Mouse (Mus musculus) brain, embryonic 14.5 days (tissue): Measurements from ENCODE around the gene Fbxo47. TPM values are rescaled to one million over a fixed set of nuclear protein-coding genes. Genes with fewer than 3 reads are reported as not detected.
"Not testable (repeated sequence)": the region's sequence is repeated elsewhere in the genome, so short reads cannot be mapped to it uniquely, and the experiment has no call there.

ENCODE experiments used
- DNase-seq: peaks from one replicate; pipeline ENCODE4 v3.0.0-alpha.2; 2011; ENCODE audit warnings: low read depth
- CTCF ChIP-seq: fragments of 200-500 bp; IDR thresholded peaks from 2 replicates; pipeline ENCODE4 v1.5.1; 2012; ENCODE audit warnings: inconsistent platforms, mild to moderate bottlenecking, moderate library complexity, borderline replicate concordance; ENCODE audit not compliant: insufficient read depth, insufficient read length; ENCODE audit errors: extremely low read depth
- POLR2A ChIP-seq: fragments of 200-500 bp; IDR thresholded peaks from 2 replicates; pipeline ENCODE4 v1.6.1; 2012; ENCODE audit warnings: mild to moderate bottlenecking, inconsistent platforms, borderline replicate concordance; ENCODE audit not compliant: poor library complexity, insufficient read depth, insufficient read length, severe bottlenecking; ENCODE audit errors: extremely low read depth
- polyA plus RNA-seq: library from polyadenylated mRNA; depleted of rRNA; stranded (reverse); fragments of >200 nt; gene quantifications from 2 replicates; pipeline ENCODE4 v1.2.3, GENCODE M21; 2012

Fbxo47 gene
- polyA plus RNA-seq, 1 experiment, result 0.90 TPM

DNA sequence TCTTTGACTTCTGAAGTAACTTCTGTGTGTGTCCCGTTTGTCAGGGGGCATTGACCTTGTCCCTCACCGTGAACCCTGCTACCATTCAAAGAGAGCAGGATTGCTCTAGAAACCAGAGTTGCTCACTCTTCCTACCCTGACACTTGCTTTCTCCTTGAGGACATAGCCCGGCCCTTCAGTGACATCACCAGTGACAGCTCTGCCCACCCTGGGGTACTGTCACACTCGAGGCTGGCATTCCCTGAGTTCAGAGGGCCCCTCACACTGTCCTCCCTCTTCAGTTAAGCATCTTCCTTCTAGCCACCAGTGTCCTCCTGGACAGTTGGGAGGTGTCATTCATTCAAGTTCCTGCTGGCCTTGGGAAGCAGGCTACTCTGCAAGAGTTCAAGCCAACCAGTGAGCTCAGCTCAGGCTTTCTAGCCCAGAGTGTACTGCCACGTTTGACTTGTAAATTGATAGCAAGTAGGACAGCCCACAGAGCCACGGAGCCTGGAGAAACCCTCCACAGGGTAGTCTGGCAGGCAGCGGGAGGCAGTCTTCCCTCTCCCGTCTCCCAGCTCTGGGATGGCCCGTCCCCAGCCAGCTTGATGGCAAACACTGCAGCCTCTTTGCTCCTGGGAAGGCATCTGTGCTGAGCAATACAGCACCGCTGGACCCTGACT is 45.0 kb downstream of the Fbxo47 start:
- no peak for DNase-seq
- TF ChIP-seq CTCF, result no peak
- TF ChIP-seq POLR2A, result no peak

DNA sequence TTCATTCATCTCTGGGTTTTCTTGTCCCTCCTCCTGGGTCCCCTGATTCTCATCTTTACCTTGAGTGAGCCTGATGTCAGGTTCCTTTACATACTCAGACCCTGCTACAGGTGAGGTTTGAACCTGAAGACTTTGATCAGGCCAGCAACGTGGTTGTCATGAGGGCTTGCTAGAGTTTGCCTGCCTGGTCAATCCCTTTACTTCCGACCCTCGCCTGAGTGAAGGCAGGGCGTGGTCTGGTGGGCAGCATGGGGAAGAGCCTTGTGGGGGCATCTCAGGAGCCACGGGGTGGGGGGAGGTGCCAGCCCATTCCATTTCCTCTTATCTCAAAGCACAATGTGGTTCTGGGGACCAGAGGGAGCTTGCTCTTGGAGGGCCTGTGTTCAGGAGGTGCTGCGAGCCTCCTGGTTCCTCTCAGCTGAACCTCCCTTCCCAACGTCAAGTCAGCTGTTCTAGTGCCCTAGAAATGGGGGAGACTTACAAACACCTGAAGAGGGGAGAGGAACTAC is 46.3 kb downstream of the Fbxo47 start:
- TF ChIP-seq POLR2A (no peak), CTCF (no peak)
- DNase-seq, result no peak

DNA sequence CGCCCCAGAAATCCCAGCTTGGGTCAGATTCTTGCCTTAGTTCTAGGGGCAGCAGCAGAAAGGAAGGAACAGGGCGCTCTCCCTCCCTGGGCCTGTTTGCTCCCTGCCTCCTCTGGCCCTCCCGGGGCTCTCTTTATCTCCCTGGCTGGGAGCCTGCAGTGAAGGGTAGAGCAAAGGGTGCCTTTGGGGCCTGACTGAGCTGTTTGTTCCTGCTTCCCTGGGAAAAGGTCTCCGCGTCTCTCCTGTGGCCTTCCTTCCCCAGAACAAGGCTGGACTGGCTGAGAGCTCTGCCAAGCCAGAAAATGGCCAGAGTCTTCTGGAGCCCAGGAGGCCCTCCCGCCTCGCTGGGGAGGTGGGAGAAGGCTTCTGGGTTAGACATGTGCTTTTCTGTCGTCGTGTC is 46.9 kb downstream of the Fbxo47 start:
- DNase-seq, result not testable (repeated sequence)

DNA sequence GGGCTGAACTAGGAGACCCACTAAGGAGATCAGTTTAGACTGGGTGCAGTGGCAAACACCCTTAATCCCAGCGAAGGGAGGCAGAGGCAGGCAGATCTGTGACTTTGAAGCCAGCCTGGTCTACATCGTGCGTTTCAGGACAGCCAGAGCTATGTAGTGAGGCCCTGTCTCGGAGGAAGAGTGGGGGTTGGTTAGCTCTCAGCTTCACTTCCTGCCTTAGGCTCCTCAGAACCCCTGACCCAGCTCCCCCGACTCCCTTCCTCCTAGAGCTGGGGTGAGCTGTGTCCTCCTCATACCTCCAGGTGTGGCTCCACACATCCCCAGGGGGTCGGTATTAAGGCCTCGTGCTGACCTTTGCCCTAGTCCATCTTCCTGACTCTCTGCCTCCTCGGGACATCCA is 47.4 kb downstream of the Fbxo47 start:
- DNase-seq, result no peak

DNA sequence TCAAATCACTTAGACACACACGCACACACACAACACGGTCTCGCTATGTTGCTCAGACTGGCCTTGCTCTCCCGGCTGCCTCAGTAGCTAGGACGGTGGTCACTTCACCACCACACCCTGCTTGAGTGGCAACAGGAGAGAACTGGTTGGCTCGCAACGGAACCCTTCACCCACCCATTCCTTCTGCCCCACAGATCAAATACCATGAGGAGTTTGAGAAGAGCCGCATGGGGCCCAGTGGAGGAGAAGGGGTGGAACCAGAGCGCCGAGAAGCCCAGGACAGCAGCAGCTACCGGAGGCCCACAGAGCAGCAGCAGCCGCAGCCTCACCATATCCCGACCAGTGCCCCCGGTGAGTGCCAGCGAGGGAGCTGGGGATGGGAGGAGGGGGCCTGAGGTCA is 50.6 kb downstream of the Fbxo47 start:
- no peak for DNase-seq
- TF ChIP-seq CTCF (no peak), POLR2A (no peak)

More for the DNA sequence above, 47.4 kb downstream of the Fbxo47 start:
- TF ChIP-seq POLR2A, result no peak
- no peak for TF ChIP-seq CTCF

DNA sequence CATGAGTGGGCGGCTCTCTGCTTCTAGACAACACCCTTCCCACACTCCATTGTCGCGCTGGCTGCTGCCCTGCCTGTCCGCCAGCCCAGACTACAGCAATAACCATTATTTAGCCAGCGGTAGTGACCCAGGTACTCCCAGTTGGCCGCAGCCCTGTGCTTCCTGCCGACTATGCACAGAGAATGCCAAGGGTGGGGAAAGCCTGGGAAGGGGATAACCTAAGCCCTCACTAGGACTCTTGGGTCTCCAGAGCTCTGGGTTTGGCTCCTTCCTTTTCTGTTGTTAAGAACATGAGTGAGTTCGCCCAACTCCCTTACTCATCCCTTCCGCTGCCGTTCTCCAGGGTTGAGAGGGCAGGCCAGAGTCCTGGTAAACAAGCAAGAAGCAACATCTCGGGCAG is 52.0 kb downstream of the Fbxo47 start:
- TF ChIP-seq POLR2A (no peak), CTCF (no peak)
- DNase-seq, result no peak

DNA sequence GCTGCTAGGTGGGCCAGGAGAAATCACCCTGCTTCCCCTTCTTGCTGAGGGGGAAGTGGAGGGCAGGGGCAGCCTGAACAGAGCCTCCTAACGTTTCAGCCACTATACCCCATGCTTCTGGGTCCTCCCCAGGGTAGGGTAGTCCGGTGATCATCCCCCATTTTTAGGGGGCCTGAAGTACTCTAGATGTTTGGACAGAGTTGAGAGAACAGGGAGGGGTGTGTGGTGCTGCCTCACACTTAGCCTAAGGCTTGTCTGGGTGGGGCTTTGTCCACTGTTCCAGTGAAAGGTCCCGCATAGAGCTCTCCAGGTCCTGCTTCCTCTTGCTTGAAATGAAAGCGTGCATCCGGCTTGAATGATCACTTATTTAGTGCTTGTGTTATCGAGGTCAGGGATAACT is 53.5 kb downstream of the Fbxo47 start:
- no peak for DNase-seq
- TF ChIP-seq CTCF (no peak), POLR2A (no peak)

DNA sequence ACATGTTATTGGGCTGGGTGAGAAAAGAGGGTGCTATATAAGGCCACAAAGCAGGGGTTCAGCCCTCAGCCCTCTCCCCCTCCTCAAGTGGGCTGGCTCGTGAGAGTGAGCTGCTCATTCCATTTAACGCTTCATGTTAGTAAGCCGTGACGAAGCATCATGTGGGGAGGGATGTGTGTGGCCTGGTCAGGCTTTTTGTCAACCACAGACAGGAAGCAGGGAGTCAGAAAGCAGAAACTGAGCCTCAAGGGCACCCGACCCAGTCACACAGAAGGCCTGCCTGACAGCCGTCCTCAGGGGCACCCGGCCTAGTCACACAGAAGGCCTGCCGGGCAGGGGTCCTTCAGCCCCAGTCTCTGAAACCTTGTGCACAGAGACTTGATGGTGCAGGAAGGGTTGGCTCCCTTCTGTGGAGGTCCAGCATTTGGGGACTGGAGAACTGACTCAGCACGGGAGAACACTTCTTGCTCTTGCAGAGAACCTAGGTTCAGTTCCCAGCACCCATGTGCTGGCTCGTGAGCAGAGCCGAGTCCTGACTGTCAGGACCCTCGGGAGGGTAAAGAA is 54.0 kb downstream of the Fbxo47 start:
- DNase-seq, result no peak
- TF ChIP-seq POLR2A, result no peak
- TF ChIP-seq CTCF, result no peak

DNA sequence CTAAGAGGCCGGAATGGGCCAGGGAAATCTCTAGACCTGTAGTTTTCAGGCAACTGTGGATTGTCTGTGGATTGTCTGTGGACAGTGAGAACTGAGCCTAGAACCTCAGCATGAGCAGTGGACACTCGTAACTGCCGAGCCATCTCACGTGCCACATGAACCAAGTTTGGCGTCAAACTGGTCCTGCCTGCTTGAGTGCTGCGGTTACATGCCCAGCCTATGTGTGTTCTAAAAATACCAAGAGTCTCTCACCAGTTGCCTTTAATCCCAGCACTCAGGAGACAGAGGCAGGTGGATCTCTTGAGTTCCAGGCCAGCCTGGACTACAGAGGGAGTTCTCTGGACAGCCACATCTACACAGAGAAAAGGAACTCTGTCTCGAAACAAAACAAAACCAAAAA is 54.6 kb downstream of the Fbxo47 start:
- no peak for TF ChIP-seq CTCF
- TF ChIP-seq POLR2A, result no peak
- DNase-seq, result no peak

DNA sequence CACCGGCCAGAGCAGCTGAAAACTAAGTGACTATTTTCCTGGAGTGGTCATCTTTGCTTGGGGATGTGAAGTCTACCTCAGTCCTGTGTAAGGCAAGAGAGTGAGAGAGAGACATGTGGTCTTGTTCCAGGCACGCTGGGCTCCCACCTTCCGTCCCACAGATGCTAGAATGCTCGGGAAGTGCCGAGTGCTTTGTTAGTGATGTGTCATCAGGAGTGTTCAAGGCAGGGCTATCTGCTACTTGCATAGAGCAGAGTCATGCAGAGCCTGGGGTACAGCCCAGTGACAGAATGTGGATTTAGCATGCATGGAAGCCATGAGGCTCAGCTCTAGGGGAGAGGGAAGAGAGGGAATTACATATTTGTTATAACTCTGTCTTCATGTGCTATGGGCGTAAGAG is 56.3 kb downstream of the Fbxo47 start:
- DNase-seq, result no peak

DNA sequence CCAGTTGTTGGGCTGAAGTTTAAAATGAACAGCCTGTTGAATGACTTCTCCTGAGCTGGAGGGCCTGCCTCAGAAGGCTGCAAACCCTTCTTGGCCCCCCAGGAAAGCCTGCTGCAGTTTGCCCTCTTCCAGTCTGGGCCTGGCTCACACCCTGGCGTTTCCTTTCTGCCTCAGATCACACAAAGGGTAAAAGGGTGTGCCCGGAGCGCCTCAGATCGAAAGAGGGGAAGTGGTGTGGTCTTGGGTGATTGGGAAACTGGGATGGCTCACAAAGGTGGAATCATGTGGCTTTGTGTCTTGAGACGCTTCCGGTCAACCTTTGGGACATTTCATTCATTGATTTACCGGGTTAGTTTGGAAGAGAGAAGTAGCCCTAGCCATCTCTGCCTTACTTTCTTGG is 57.5 kb downstream of the Fbxo47 start:
- no peak for TF ChIP-seq POLR2A
- TF ChIP-seq CTCF, result no peak
- DNase-seq, result no peak

More for the DNA sequence above, 56.3 kb downstream of the Fbxo47 start:
- no peak for TF ChIP-seq CTCF
- no peak for TF ChIP-seq POLR2A

DNA sequence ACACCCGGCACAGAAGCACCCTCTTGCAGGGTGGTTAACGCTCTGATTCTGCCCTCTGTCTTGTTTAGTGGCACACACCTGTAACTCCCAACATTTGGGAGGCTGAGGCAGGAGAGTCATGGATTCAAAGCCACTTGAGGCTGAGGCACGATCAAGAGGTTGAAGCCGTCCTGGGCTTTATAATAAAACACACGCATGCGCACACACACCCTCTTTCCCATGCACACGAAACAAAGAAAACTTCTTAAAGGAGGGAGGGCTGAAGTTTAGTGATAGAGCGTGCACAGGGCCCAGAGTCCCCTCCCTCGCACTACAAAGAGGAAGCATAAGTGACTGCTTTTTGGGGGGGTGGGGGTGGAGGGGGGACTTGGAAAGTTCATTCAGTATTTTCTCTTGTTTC is 58.0 kb downstream of the Fbxo47 start:
- DNase-seq, result no peak
- TF ChIP-seq CTCF (no peak), POLR2A (no peak)
